ENCODE assay signal across 8 mouse cellular contexts in the genomic region with DNA sequence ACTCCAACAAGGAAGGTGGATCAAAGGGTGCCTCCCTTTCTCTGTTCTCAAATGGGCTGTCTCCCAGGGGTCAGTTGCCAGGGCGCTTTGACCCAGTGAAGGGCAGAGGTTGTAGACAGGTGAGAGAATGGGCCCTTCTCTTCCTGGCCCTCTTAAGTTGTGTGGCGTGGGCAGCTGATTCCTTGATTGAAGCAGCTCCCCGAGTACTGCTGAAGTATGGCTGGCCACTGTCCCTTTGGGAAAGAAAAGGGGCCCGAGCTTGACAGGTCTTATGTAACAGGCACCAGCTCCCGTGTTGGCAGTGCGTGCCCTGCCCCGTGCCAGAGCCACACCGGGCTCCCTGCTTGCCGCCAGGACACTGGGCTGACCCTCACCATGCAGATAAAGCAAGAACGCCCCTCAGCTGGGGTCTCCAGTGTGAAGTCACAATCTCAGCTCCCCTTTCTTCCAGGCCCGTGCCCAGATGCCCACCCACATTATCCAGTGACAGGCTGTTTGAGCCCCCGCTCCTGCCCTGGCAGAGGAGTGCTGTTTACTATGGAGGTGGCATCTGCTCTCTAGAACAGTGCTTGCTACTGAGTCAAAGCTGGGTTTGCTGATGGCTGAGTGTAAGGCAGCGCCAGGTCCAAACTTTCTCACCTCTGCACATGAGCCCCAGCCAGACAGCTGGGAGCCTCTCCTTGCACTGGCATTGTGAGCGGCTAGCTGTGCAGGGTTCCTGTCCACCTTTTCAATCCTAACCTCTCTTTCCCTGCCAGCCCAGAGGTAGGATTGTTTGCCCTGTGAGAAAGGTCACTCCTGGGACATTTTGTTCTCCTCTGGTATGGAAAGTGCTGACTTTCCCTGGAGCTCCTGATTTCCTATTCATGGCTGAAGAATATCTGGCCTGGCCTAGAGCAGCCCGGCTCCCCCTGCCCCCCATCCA. TPM values are rescaled to one million over a fixed set of nuclear protein-coding genes. Genes with fewer than 3 reads are reported as not detected.
DNase-seq lines count a peak whose midpoint lies in the region; ATAC-seq and TF ChIP-seq lines count a peak whose summit lies in the region.
"Had no signal": no experiment of that assay in that cellular context is flagged by ENCODE, and none has a peak within 500 bp of the region (broad histone marks: within the 10 kb centered on the region; RNA-seq: fewer than 3 reads in every experiment).

No protein-coding gene starts in this region.

- TF ChIP-seq CTCF in intestine, postnatal 0 days (IDR thresholded peaks at IDR 0.05; ENCODE audit: low read depth), result no peak

- no peaks in the 10 kb centered on the region for H3K36me3 ChIP-seq in intestine, postnatal 0 days (ENCODE audit: control insufficient read depth, insufficient read depth)
- H3K36me3 ChIP-seq in limb, embryonic 15.5 days, result peaks cover 2% of the 10 kb centered on the region

- no peak overlapping the region; the same call in 1 of the 2 replicates for H3K9ac ChIP-seq in intestine, postnatal 0 days (ENCODE audit: low read depth, low read length)
- H3K9ac ChIP-seq in limb, embryonic 15.5 days, result no peak overlapping the region

- H3K4me3 ChIP-seq in intestine, postnatal 0 days (ENCODE audit: low read depth, low read length), result peak overlapping the region; percentile 47; the same call in 1 of the 2 replicates
- H3K4me3 ChIP-seq in limb, embryonic 15.5 days, result peak overlapping the region; percentile 61; the same call in 1 of the 2 replicates

- no peaks in the 10 kb centered on the region for H3K9me3 ChIP-seq in intestine, postnatal 0 days (ENCODE audit: control insufficient read depth)
- no peaks in the 10 kb centered on the region for H3K9me3 ChIP-seq in limb, embryonic 15.5 days

- peak; percentile 92 for DNase-seq in brain, adult 2 months (ENCODE audit: low read depth, low spot score)
- peak; percentile 73 to 78 for DNase-seq in cerebellum, postnatal 10 days
- DNase-seq in heart, adult 18-20 months, result peak; percentile 82 to 83
- peak; percentile 92 for DNase-seq in skeletal muscle tissue, adult 2 months (ENCODE audit: low read depth, low spot score)
- DNase-seq in urinary bladder, postnatal 14 days (ENCODE audit: low spot score), result no peak

- H3K27ac ChIP-seq in intestine, postnatal 0 days (ENCODE audit: low read depth, low read length), result no peak overlapping the region
- H3K27ac ChIP-seq in limb, embryonic 15.5 days, result no peak overlapping the region

- ATAC-seq in intestine, postnatal 0 days, result no peak
- ATAC-seq in limb, embryonic 15.5 days (ENCODE audit: insufficient number of reproducible peaks, low FRiP score, low TSS enrichment, low read depth), result no peak

- H3K4me2 ChIP-seq in intestine, postnatal 0 days (replicated peaks; ENCODE audit: low read depth), result peak overlapping the region; percentile 99; the same call in 1 of the 2 replicates
- peak overlapping the region; percentile 98; the same call in 1 of the 2 replicates for H3K4me2 ChIP-seq in limb, embryonic 15.5 days

- peaks cover 11% of the 10 kb centered on the region; the same call in 1 of the 2 replicates for H3K4me1 ChIP-seq in intestine, postnatal 0 days (replicated peaks; ENCODE audit: control insufficient read depth, insufficient read depth, low read length)
- H3K4me1 ChIP-seq in limb, embryonic 15.5 days, result peaks cover 52% of the 10 kb centered on the region

- WGBS in intestine, postnatal 0 days, result 69% methylated on average over 15 of the region's 15 CpGs
- WGBS in limb, embryonic 15.5 days, result 68% methylated on average over 15 of the region's 15 CpGs

- H3K27me3 ChIP-seq in intestine, postnatal 0 days (replicated peaks; ENCODE audit: control insufficient read depth, insufficient read depth, low read length), result no peaks in the 10 kb centered on the region
- H3K27me3 ChIP-seq in limb, embryonic 15.5 days, result peaks cover 8% of the 10 kb centered on the region; the same call in 1 of the 2 replicates

RNA-seq across cellular contexts. Expression of gene Mfrp, which starts 15.5 kb away (rescaled TPM):
- not detected for total RNA-seq in heart, adult 18-20 months (2021)
- 0.05 TPM in 1 of 2 replicates, not detected in the other for polyA plus RNA-seq in intestine, postnatal 0 days (2015; fragmentation: Nextera tagmentation; extraction: Ambion mirVana)
- polyA plus RNA-seq in limb, embryonic 15.5 days (2015; fragmentation: Nextera tagmentation; extraction: Ambion mirVana), result 0.10 and 0.20 TPM in 2 replicates

RNA-seq across cellular contexts. Expression of gene Usp2, which starts 19.2 kb away (rescaled TPM):
- total RNA-seq in heart, adult 18-20 months (2021), result 10 to 100 TPM; 89.8 to 95.9 TPM
- 9.7 and 10.4 TPM in 2 replicates for polyA plus RNA-seq in intestine, postnatal 0 days (2015; fragmentation: Nextera tagmentation; extraction: Ambion mirVana)
- 22.5 and 41.2 TPM in 2 replicates for polyA plus RNA-seq in limb, embryonic 15.5 days (2015; fragmentation: Nextera tagmentation; extraction: Ambion mirVana)

RNA-seq across cellular contexts. Expression of gene C1qtnf5, which starts 21.0 kb away (rescaled TPM):
- total RNA-seq in heart, adult 18-20 months (2021), result 1 to 10 TPM; 5.6 to 5.9 TPM
- polyA plus RNA-seq in intestine, postnatal 0 days (2015; fragmentation: Nextera tagmentation; extraction: Ambion mirVana), result 5.4 and 6.0 TPM in 2 replicates
- polyA plus RNA-seq in limb, embryonic 15.5 days (2015; fragmentation: Nextera tagmentation; extraction: Ambion mirVana), result 8.5 and 9.4 TPM in 2 replicates

RNA-seq across cellular contexts. Expression of gene Gm49380, which starts 27.3 kb away (rescaled TPM):
- under 1 TPM in 1 of 2 experiments, not detected in 1; 0.37 TPM for total RNA-seq in heart, adult 18-20 months (2021)
- polyA plus RNA-seq in intestine, postnatal 0 days (2015; fragmentation: Nextera tagmentation; extraction: Ambion mirVana), result 0.05 TPM in 1 of 2 replicates, not detected in the other
- 0.27 and 0.28 TPM in 2 replicates for polyA plus RNA-seq in limb, embryonic 15.5 days (2015; fragmentation: Nextera tagmentation; extraction: Ambion mirVana)
- total RNA-seq: left cerebral cortex, postnatal 10 days had no signal

RNA-seq across cellular contexts. Expression of gene Rnf26, which starts 27.3 kb away (rescaled TPM):
- total RNA-seq in heart, adult 18-20 months (2021), result 1 to 10 TPM; 5.9 to 6.0 TPM
- polyA plus RNA-seq in intestine, postnatal 0 days (2015; fragmentation: Nextera tagmentation; extraction: Ambion mirVana), result 18.4 and 18.8 TPM in 2 replicates
- 61.9 and 70.5 TPM in 2 replicates for polyA plus RNA-seq in limb, embryonic 15.5 days (2015; fragmentation: Nextera tagmentation; extraction: Ambion mirVana)
